Mouse (Mus musculus): Measurements from ENCODE around the gene Pam16. TPM values are rescaled to one million over a fixed set of nuclear protein-coding genes. Genes with fewer than 3 reads are reported as not detected.
"Not testable (repeated sequence)": the region's sequence is repeated elsewhere in the genome, so short reads cannot be mapped to it uniquely, and the experiment has no call there.

Pam16 gene
- polyA plus RNA-seq, 1 experiment = 121 TPM

- TF ChIP-seq CTCF (IDR thresholded peaks at IDR 0.05; ENCODE audit: borderline replicate concordance, extremely low read depth, insufficient read depth, insufficient read length) = no peak
- TF ChIP-seq POLR2A (IDR thresholded peaks at IDR 0.05; ENCODE audit: borderline replicate concordance, extremely low read depth, insufficient read depth, insufficient read length, poor library complexity, severe bottlenecking) = peak; percentile 43; the same call in 1 of the 2 replicates
Observed at GRCm38 (mm10) chr16:4586531-4587123, 38.2 kb downstream of the Pam16 start.

DNA sequence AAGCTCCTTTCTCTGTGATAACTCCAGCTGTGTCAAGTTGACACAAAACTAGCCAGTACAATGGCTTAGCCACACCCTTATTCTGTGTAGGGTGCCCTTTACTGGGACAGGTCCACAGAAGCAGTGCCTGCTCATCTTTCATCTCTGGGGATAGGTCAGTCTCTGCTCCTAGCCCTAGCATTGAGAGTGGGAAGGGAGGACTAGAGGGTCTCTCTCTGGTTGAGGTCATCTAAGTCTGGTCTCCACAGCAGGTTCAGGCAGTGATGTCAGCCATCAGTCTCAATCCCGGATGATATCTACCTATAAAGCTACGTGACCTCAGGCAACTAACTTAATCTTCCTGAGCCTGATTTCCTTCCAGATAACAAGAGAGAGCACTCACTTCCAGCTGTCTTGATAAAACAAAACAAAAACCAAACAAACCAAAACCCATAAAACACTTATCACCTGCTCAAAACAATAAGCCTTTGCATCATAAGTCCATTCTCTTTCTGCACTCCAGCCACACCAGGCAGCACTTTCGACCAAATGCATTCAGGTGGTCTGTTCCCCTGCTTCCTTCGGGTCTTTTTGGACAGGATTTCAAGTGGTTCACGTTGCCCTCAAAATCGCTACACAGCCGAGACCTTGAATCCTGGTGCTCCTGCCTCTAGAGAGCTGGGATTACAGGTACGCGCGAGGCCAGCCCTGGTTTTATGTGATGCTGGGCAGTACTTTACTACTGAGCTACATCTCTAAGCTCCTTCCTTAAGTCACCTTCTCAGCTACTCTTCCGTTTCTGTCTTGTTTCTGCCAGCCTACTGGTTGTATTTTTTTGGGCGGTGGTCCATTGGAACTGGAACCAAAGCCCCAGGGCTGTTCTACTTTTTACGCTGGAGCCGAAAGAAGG, 38.9 kb downstream of the Pam16 start:
- TF ChIP-seq CTCF (IDR thresholded peaks at IDR 0.05; ENCODE audit: borderline replicate concordance, extremely low read depth, insufficient read depth, insufficient read length) (no peak), POLR2A (IDR thresholded peaks at IDR 0.05; ENCODE audit: borderline replicate concordance, extremely low read depth, insufficient read depth, insufficient read length, poor library complexity, severe bottlenecking) (no peak)
- DNase-seq (ENCODE audit: low read depth) = no peak

More at GRCm38 (mm10) chr16:4586531-4587123, 38.2 kb downstream of the Pam16 start:
- DNase-seq (ENCODE audit: low read depth) = peak; percentile 98

DNA sequence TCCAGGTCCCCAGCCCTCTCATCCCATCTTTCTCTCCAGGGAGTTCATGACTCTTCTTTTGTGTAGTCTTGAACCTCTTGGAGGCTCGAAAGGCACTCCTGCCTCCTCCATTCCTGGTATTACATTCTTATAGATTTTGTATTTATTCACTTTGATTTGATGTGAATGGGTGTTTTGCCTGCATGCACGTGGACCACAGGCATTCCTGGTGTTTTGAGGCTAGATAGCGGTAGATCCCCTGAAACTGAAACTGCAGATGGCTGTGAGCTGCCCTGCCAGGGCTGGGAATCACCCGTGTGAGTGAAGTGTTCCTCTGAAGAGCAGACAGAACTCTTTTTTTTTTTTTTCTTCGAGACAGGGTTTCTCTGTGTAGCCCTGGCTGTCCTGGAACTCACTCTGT, 40.4 kb downstream of the Pam16 start:
- DNase-seq (ENCODE audit: low read depth) = no peak
- TF ChIP-seq CTCF (IDR thresholded peaks at IDR 0.05; ENCODE audit: borderline replicate concordance, extremely low read depth, insufficient read depth, insufficient read length) (no peak), POLR2A (IDR thresholded peaks at IDR 0.05; ENCODE audit: borderline replicate concordance, extremely low read depth, insufficient read depth, insufficient read length, poor library complexity, severe bottlenecking) (no peak)

- TF ChIP-seq POLR2A (IDR thresholded peaks at IDR 0.05; ENCODE audit: borderline replicate concordance, extremely low read depth, insufficient read depth, insufficient read length, poor library complexity, severe bottlenecking) (no peak), CTCF (IDR thresholded peaks at IDR 0.05; ENCODE audit: borderline replicate concordance, extremely low read depth, insufficient read depth, insufficient read length) (no peak)
Observed at GRCm38 (mm10) chr16:4583807-4584206, 41.0 kb downstream of the Pam16 start.

GRCm38 (mm10) chr16:4581179-4581578, 43.6 kb downstream of the Pam16 start:
- not testable (repeated sequence) for DNase-seq (ENCODE audit: low read depth)

More at GRCm38 (mm10) chr16:4583807-4584206, 41.0 kb downstream of the Pam16 start:
- no peak for DNase-seq (ENCODE audit: low read depth)

- TF ChIP-seq POLR2A (IDR thresholded peaks at IDR 0.05; ENCODE audit: borderline replicate concordance, extremely low read depth, insufficient read depth, insufficient read length, poor library complexity, severe bottlenecking) = no peak
- no peak for TF ChIP-seq CTCF (IDR thresholded peaks at IDR 0.05; ENCODE audit: borderline replicate concordance, extremely low read depth, insufficient read depth, insufficient read length)
- DNase-seq (ENCODE audit: low read depth) = no peak
Observed at GRCm38 (mm10) chr16:4578630-4579029, 46.2 kb downstream of the Pam16 start.

DNA sequence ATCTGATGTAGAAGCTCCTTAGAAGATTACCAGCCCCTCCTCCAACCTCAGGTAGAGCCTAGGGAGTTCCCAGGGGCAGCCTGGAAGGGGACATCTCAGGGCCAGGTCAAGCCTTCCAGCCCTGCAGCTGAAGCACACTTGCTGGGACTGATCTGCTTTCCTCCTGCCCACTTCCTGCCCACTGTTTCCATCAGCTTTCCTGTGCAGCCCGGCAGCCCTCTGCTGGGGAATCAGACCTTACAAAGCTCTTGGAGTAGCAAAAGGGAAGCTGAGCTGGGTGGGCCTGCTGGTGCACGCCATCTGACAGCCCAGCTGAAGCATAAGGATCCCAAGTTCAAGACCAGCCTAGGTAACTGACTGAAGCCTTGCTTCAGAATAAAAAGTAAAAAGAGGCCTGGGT, 47.9 kb downstream of the Pam16 start:
- no peak for DNase-seq (ENCODE audit: low read depth)
- TF ChIP-seq CTCF (IDR thresholded peaks at IDR 0.05; ENCODE audit: borderline replicate concordance, extremely low read depth, insufficient read depth, insufficient read length) (no peak), POLR2A (IDR thresholded peaks at IDR 0.05; ENCODE audit: borderline replicate concordance, extremely low read depth, insufficient read depth, insufficient read length, poor library complexity, severe bottlenecking) (no peak)

GRCm38 (mm10) chr16:4576038-4576437, 48.8 kb downstream of the Pam16 start:
- TF ChIP-seq POLR2A (IDR thresholded peaks at IDR 0.05; ENCODE audit: borderline replicate concordance, extremely low read depth, insufficient read depth, insufficient read length, poor library complexity, severe bottlenecking) = no peak
- TF ChIP-seq CTCF (IDR thresholded peaks at IDR 0.05; ENCODE audit: borderline replicate concordance, extremely low read depth, insufficient read depth, insufficient read length) = no peak
- DNase-seq (ENCODE audit: low read depth) = no peak

DNA sequence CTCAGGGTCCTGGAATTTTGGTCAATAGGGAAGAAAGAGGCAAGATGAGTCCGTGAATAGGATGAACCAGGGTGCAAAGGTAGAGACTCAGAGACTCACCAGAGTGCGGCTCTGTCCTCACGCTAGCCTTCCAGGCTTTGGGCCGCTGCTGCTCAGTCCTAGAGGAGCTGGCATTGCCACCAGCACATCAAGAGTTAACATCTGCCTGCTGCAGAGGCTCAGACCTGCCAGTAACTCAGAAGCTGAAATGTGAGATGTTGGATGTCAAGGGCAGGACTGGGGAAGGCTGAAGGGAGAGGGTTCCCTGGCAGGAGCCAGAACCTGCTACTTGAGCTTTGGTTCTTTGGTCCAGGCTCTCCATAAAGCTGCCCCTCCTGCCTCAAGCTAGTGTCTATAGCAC, 54.1 kb downstream of the Pam16 start:
- TF ChIP-seq CTCF (IDR thresholded peaks at IDR 0.05; ENCODE audit: borderline replicate concordance, extremely low read depth, insufficient read depth, insufficient read length) (no peak), POLR2A (IDR thresholded peaks at IDR 0.05; ENCODE audit: borderline replicate concordance, extremely low read depth, insufficient read depth, insufficient read length, poor library complexity, severe bottlenecking) (no peak)
- no peak for DNase-seq (ENCODE audit: low read depth)

DNA sequence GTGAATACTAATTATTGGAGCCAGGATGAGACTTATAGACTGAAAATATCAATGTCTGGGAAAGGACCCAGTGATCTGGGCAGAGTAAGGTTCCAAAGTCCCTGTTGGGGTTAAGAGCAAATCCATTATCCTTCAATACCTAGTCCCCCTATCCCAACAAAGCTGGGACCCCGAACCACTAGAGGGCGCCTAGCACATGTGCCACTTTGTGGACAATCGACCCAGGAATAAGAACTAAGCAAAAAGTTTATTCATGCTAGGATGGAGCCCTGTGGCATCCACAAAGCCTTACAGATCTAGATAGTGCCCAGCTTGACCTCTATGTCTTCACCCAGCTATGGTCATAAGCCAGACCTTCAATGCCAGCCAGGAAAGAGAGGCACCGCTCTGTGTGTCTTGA, 56.9 kb downstream of the Pam16 start:
- TF ChIP-seq CTCF (IDR thresholded peaks at IDR 0.05; ENCODE audit: borderline replicate concordance, extremely low read depth, insufficient read depth, insufficient read length) (peak; percentile 84; the same call in 1 of the 2 replicates), POLR2A (IDR thresholded peaks at IDR 0.05; ENCODE audit: borderline replicate concordance, extremely low read depth, insufficient read depth, insufficient read length, poor library complexity, severe bottlenecking) (no peak)
- peak; percentile 85 for DNase-seq (ENCODE audit: low read depth)

Other genes starting within 250 kb of the Pam16 start
- 6.0 and 8.6 TPM in 2 replicates for gene Adcy9, start 204.5 kb downstream of the Pam16 start, polyA plus RNA-seq (2012; rRNA removed)
- 25.0 and 26.2 TPM in 2 replicates for gene Srl, start 83.2 kb downstream of the Pam16 start, polyA plus RNA-seq (2012; rRNA removed)
- 13.6 and 16.6 TPM in 2 replicates for gene Tfap4, start 65.1 kb downstream of the Pam16 start, polyA plus RNA-seq (2012; rRNA removed)
- gene Glis2, start 30.3 kb downstream of the Pam16 start, polyA plus RNA-seq (2012; rRNA removed) = 41.8 and 45.4 TPM in 2 replicates
- 6.9 and 9.9 TPM in 2 replicates for gene Vasn, start 15.0 kb upstream of the Pam16 start, polyA plus RNA-seq (2012; rRNA removed)
- 23.5 and 28.7 TPM in 2 replicates for gene Dnaja3, start 15.0 kb upstream of the Pam16 start, polyA plus RNA-seq (2012; rRNA removed)
- 64.0 and 68.8 TPM in 2 replicates for gene Coro7, start 54.8 kb upstream of the Pam16 start, polyA plus RNA-seq (2012; rRNA removed)
- 70.6 and 105 TPM in 2 replicates for gene Nmral1, start 94.4 kb upstream of the Pam16 start, polyA plus RNA-seq (2012; rRNA removed)
- gene Hmox2, start 101.4 kb upstream of the Pam16 start, polyA plus RNA-seq (2012; rRNA removed) = 52.2 and 59.0 TPM in 2 replicates
- gene Cdip1, start 165.3 kb upstream of the Pam16 start, polyA plus RNA-seq (2012; rRNA removed) = 91.1 and 116 TPM in 2 replicates
- not detected in 2 replicates for gene 4930562C15Rik, start 210.4 kb upstream of the Pam16 start, polyA plus RNA-seq (2012; rRNA removed)